Mouse (Mus musculus): Measurements from ENCODE around the gene Krt86. TPM values are rescaled to one million over a fixed set of nuclear protein-coding genes. Genes with fewer than 3 reads are reported as not detected.
A peak's percentile ranks its signal among the peaks of the same experiment; 100 is the strongest.

Gene Krt86
- polyA plus RNA-seq, 1 experiment, result not detected

- H3K36me3 ChIP-seq (ENCODE audit: control insufficient read depth, insufficient read depth), result no peaks in the 10 kb centered on the region
- no peaks in the 10 kb centered on the region for H3K79me2 ChIP-seq (ENCODE audit: control insufficient read depth, insufficient read depth)
- no peak overlapping the region for H3K4me2 ChIP-seq (ENCODE audit: low read depth)
- H3K27me3 ChIP-seq (ENCODE audit: control insufficient read depth, insufficient read depth, insufficient read length), result peaks cover 82% of the 10 kb centered on the region
- no peak overlapping the region for H3K4me3 ChIP-seq
- no peak for TF ChIP-seq POLR2A (IDR thresholded peaks at IDR 0.05; ENCODE audit: insufficient read length, low read depth)
- no peak for TF ChIP-seq E2F4 (IDR thresholded peaks at IDR 0.05; ENCODE audit: insufficient read depth)
- TF ChIP-seq MYOD1 (IDR thresholded peaks at IDR 0.05; ENCODE audit: control insufficient read depth in 1 of 3, insufficient read length in 2 of 3, low read depth in 2 of 3), result no peak
- no peak for TF ChIP-seq CEBPB (IDR thresholded peaks at IDR 0.05; ENCODE audit: insufficient read depth, poor library complexity, severe bottlenecking)
- no peak for TF ChIP-seq MAX (IDR thresholded peaks at IDR 0.05; ENCODE audit: low read depth)
- TF ChIP-seq MYOG (IDR thresholded peaks at IDR 0.05; ENCODE audit: control insufficient read depth in 1 of 3, insufficient read depth in 1 of 3, insufficient read length in 2 of 3, low read depth in 2 of 3), result no peak
- TF ChIP-seq TCF3 (IDR thresholded peaks at IDR 0.05; ENCODE audit: insufficient read length, low read depth), result no peak
- no peak for TF ChIP-seq SRF (IDR thresholded peaks at IDR 0.05; ENCODE audit: control insufficient read depth, insufficient read length, low read depth)
- TF ChIP-seq POLR2AphosphoS2 (IDR thresholded peaks at IDR 0.05; ENCODE audit: insufficient read length, low read depth), result no peak
- no peak for TF ChIP-seq REST (IDR thresholded peaks at IDR 0.05; ENCODE audit: insufficient read depth, insufficient read length)
- TF ChIP-seq USF1 (IDR thresholded peaks at IDR 0.05; ENCODE audit: low read depth), result no peak
- no peak overlapping the region for H3ac ChIP-seq (ENCODE audit: control insufficient read depth, insufficient read length)
These were observed 11.7 kb downstream of the Krt86 start for GRCm38 (mm10) chr15:101484939-101485338.

- Histone ChIP-seq H3K4me3 (no peak overlapping the region), H3K79me2 (ENCODE audit: control insufficient read depth, insufficient read depth) (no peaks in the 10 kb centered on the region), H3K27me3 (ENCODE audit: control insufficient read depth, insufficient read depth, insufficient read length) (peaks cover 88% of the 10 kb centered on the region), H3ac (ENCODE audit: control insufficient read depth, insufficient read length) (no peak overlapping the region), H3K4me2 (ENCODE audit: low read depth) (no peak overlapping the region), H3K36me3 (ENCODE audit: control insufficient read depth, insufficient read depth) (no peaks in the 10 kb centered on the region)
- TF ChIP-seq SRF (IDR thresholded peaks at IDR 0.05; ENCODE audit: control insufficient read depth, insufficient read length, low read depth) (no peak), E2F4 (IDR thresholded peaks at IDR 0.05; ENCODE audit: insufficient read depth) (no peak), MYOD1 (IDR thresholded peaks at IDR 0.05; ENCODE audit: control insufficient read depth in 1 of 3, insufficient read length in 2 of 3, low read depth in 2 of 3) (no peak), POLR2AphosphoS2 (IDR thresholded peaks at IDR 0.05; ENCODE audit: insufficient read length, low read depth) (no peak), REST (IDR thresholded peaks at IDR 0.05; ENCODE audit: insufficient read depth, insufficient read length) (no peak), TCF3 (IDR thresholded peaks at IDR 0.05; ENCODE audit: insufficient read length, low read depth) (no peak), POLR2A (IDR thresholded peaks at IDR 0.05; ENCODE audit: insufficient read length, low read depth) (no peak), CEBPB (IDR thresholded peaks at IDR 0.05; ENCODE audit: insufficient read depth, poor library complexity, severe bottlenecking) (no peak), TCF12 (IDR thresholded peaks at IDR 0.05; ENCODE audit: insufficient read depth, poor library complexity, severe bottlenecking) (no peak)
These were observed 12.8 kb downstream of the Krt86 start for GRCm38 (mm10) chr15:101485911-101486635.

DNA sequence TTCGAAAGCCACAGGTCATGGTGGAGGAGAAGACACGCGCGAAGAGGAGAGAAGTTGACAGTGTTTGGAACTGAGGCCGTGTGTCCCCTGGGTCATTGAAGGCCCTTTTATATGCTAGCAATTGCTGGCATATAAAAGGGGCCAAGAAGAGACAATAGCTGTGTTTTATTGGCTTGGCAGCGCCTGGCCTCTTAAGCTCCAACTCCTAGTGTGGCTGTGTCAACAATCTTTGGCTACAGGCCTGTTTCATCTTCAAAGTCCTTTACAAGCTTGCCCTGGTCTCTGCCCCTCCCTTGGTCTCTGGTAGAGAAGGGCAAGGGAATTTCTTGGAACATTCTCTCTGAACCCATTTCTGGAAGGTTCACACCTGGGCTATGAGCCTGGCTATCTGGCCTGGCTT lies 18.2 kb downstream of the Krt86 start, which contains the start of gene Krt83:
Gene Krt83, minus strand, starts transcription at position 82 of the 400 bp plus-strand sequence.
- Histone ChIP-seq H3K4me2 (ENCODE audit: low read depth) (no peak within 1 kb of the TSS), H3K4me3 (no peak within 1 kb of the TSS), H3K79me2 (ENCODE audit: control insufficient read depth, insufficient read depth) (no peaks in the 10 kb centered on the region), H3K36me3 (ENCODE audit: control insufficient read depth, insufficient read depth) (no peaks in the 10 kb centered on the region), H3ac (ENCODE audit: control insufficient read depth, insufficient read length) (no peak within 1 kb of the TSS), H3K27me3 (ENCODE audit: control insufficient read depth, insufficient read depth, insufficient read length) (peaks cover 78% of the 10 kb centered on the region)
- TF ChIP-seq MYOD1 (IDR thresholded peaks at IDR 0.05; ENCODE audit: control insufficient read depth in 1 of 3, insufficient read length in 2 of 3, low read depth in 2 of 3) (no peak), E2F4 (IDR thresholded peaks at IDR 0.05; ENCODE audit: insufficient read depth) (no peak), CEBPB (IDR thresholded peaks at IDR 0.05; ENCODE audit: insufficient read depth, poor library complexity, severe bottlenecking) (no peak), USF1 (IDR thresholded peaks at IDR 0.05; ENCODE audit: low read depth) (no peak)

DNA sequence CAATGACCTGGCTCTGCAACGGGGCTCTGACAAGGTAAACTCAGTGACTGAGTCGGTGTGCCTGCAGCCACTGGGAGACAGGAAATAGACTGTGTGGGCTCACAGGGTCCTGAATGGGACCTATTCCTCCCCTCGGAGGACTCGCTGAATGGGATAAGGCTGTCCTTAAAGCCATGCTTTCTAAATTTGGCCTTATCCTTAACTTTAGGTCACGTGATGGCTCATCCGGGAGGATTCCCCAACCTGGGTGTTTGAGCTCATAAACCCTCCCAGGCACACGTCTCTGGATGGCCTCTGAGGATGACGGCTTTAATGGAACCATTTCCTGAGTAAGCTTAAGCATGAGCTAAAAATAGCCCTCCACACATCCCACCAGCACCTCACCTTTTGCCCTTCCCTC lies 19.4 kb downstream of the Krt86 start:
- TF ChIP-seq POLR2AphosphoS2 (IDR thresholded peaks at IDR 0.05; ENCODE audit: insufficient read length, low read depth) (no peak), USF1 (IDR thresholded peaks at IDR 0.05; ENCODE audit: low read depth) (peak; percentile 8)
- H3K27me3 ChIP-seq (ENCODE audit: control insufficient read depth, insufficient read depth, insufficient read length), result peaks cover 68% of the 10 kb centered on the region
- H3K4me3 ChIP-seq, result no peak overlapping the region
- H3K36me3 ChIP-seq (ENCODE audit: control insufficient read depth, insufficient read depth), result no peaks in the 10 kb centered on the region
- no peak overlapping the region for H3ac ChIP-seq (ENCODE audit: control insufficient read depth, insufficient read length)
- no peak overlapping the region for H3K4me2 ChIP-seq (ENCODE audit: low read depth)
- no peaks in the 10 kb centered on the region for H3K79me2 ChIP-seq (ENCODE audit: control insufficient read depth, insufficient read depth)

- Histone ChIP-seq H3K27me3 (ENCODE audit: control insufficient read depth, insufficient read depth, insufficient read length) (peaks cover 59% of the 10 kb centered on the region), H3K36me3 (ENCODE audit: control insufficient read depth, insufficient read depth) (no peaks in the 10 kb centered on the region), H3K4me3 (no peak overlapping the region), H3K4me2 (ENCODE audit: low read depth) (no peak overlapping the region), H3K79me2 (ENCODE audit: control insufficient read depth, insufficient read depth) (no peaks in the 10 kb centered on the region), H3ac (ENCODE audit: control insufficient read depth, insufficient read length) (no peak overlapping the region)
- TF ChIP-seq SRF (IDR thresholded peaks at IDR 0.05; ENCODE audit: control insufficient read depth, insufficient read length, low read depth) (no peak), CEBPB (IDR thresholded peaks at IDR 0.05; ENCODE audit: insufficient read depth, poor library complexity, severe bottlenecking) (no peak), E2F4 (IDR thresholded peaks at IDR 0.05; ENCODE audit: insufficient read depth) (no peak), MAX (IDR thresholded peaks at IDR 0.05; ENCODE audit: low read depth) (no peak), REST (IDR thresholded peaks at IDR 0.05; ENCODE audit: insufficient read depth, insufficient read length) (no peak), POLR2AphosphoS2 (IDR thresholded peaks at IDR 0.05; ENCODE audit: insufficient read length, low read depth) (no peak), TCF12 (IDR thresholded peaks at IDR 0.05; ENCODE audit: insufficient read depth, poor library complexity, severe bottlenecking) (no peak), POLR2A (IDR thresholded peaks at IDR 0.05; ENCODE audit: insufficient read length, low read depth) (no peak), MYOG (IDR thresholded peaks at IDR 0.05; ENCODE audit: control insufficient read depth in 1 of 3, insufficient read depth in 1 of 3, insufficient read length in 2 of 3, low read depth in 2 of 3) (no peak), MYOD1 (IDR thresholded peaks at IDR 0.05; ENCODE audit: control insufficient read depth in 1 of 3, insufficient read length in 2 of 3, low read depth in 2 of 3) (no peak), USF1 (IDR thresholded peaks at IDR 0.05; ENCODE audit: low read depth) (no peak), TCF3 (IDR thresholded peaks at IDR 0.05; ENCODE audit: insufficient read length, low read depth) (no peak)
These were observed 20.4 kb downstream of the Krt86 start for GRCm38 (mm10) chr15:101493713-101494112.

Data from myocyte (in vitro differentiated cells).